Mouse (Mus musculus): ENCODE measurements around the gene Tnk1. TPM values are rescaled to one million over a fixed set of nuclear protein-coding genes. Genes with fewer than 3 reads are reported as not detected.

The Tnk1 gene
- polyA plus RNA-seq, 1 experiment from 2014 or later: 7.6 TPM

- Histone ChIP-seq H3K9me3 (ENCODE audit: low read length) (no peaks in the 10 kb centered on the region), H3K27ac (ENCODE audit: low read length) (no peak overlapping the region), H3K36me3 (ENCODE audit: insufficient read depth, low read length) (peaks cover 24% of the 10 kb centered on the region), H3K4me2 (replicated peaks; ENCODE audit: low read depth, low read length) (no peak overlapping the region), H3K4me1 (ENCODE audit: insufficient read depth, low read depth, low read length) (peaks cover 14% of the 10 kb centered on the region; the same call in 1 of the 2 replicates), H3K9ac (replicated peaks; ENCODE audit: low read depth) (no peak overlapping the region), H3K27me3 (replicated peaks; ENCODE audit: insufficient read depth, low read length) (no peaks in the 10 kb centered on the region), H3K4me3 (ENCODE audit: low read depth, low read length) (no peak overlapping the region)
- 59% methylated on average over 8 of the region's 8 CpGs for WGBS
- ATAC-seq: no peak
- no peak for DNase-seq (ENCODE audit: low spot score)
- no peak for TF ChIP-seq CTCF (IDR thresholded peaks at IDR 0.05)
- TF ChIP-seq EP300 (IDR thresholded peaks at IDR 0.05): no peak
Measured at GRCm38 (mm10) chr11:69850754-69851153, 7.8 kb downstream of the Tnk1 start.

GRCm38 (mm10) chr11:69849884-69850283, 8.6 kb downstream of the Tnk1 start:
- H3K27me3 ChIP-seq (replicated peaks; ENCODE audit: insufficient read depth, low read length): no peaks in the 10 kb centered on the region
- no peak overlapping the region for H3K4me2 ChIP-seq (replicated peaks; ENCODE audit: low read depth, low read length)
- TF ChIP-seq EP300 (IDR thresholded peaks at IDR 0.05): no peak
- no peak for TF ChIP-seq CTCF (IDR thresholded peaks at IDR 0.05)
- H3K4me3 ChIP-seq (ENCODE audit: low read depth, low read length): no peak overlapping the region
- DNase-seq (ENCODE audit: low spot score) (no peak), ATAC-seq (no peak)
- H3K4me1 ChIP-seq (ENCODE audit: insufficient read depth, low read depth, low read length): peaks cover 18% of the 10 kb centered on the region; the same call in 1 of the 2 replicates
- H3K36me3 ChIP-seq (ENCODE audit: insufficient read depth, low read length): peaks cover 24% of the 10 kb centered on the region
- no peaks in the 10 kb centered on the region for H3K9me3 ChIP-seq (ENCODE audit: low read length)
- H3K9ac ChIP-seq (replicated peaks; ENCODE audit: low read depth): no peak overlapping the region
- WGBS: 85% methylated on average over 15 of the region's 15 CpGs
- no peak overlapping the region for H3K27ac ChIP-seq (ENCODE audit: low read length)

GRCm38 (mm10) chr11:69849128-69849527, 9.4 kb downstream of the Tnk1 start:
- Histone ChIP-seq H3K27me3 (replicated peaks; ENCODE audit: insufficient read depth, low read length) (no peaks in the 10 kb centered on the region), H3K9ac (replicated peaks; ENCODE audit: low read depth) (no peak overlapping the region), H3K4me1 (ENCODE audit: insufficient read depth, low read depth, low read length) (peaks cover 18% of the 10 kb centered on the region; the same call in 1 of the 2 replicates), H3K4me3 (ENCODE audit: low read depth, low read length) (no peak overlapping the region), H3K27ac (ENCODE audit: low read length) (peak overlapping the region; percentile 26; the same call in 1 of the 2 replicates), H3K9me3 (ENCODE audit: low read length) (no peaks in the 10 kb centered on the region), H3K36me3 (ENCODE audit: insufficient read depth, low read length) (peaks cover 24% of the 10 kb centered on the region), H3K4me2 (replicated peaks; ENCODE audit: low read depth, low read length) (no peak overlapping the region)
- ATAC-seq (no peak), DNase-seq (ENCODE audit: low spot score) (no peak)
- 71% methylated on average over 9 of the region's 9 CpGs for WGBS
- TF ChIP-seq EP300 (IDR thresholded peaks at IDR 0.05) (no peak), CTCF (IDR thresholded peaks at IDR 0.05) (no peak)

- Histone ChIP-seq H3K9me3 (ENCODE audit: low read length) (no peaks in the 10 kb centered on the region), H3K36me3 (ENCODE audit: insufficient read depth, low read length) (peaks cover 24% of the 10 kb centered on the region), H3K4me3 (ENCODE audit: low read depth, low read length) (no peak overlapping the region), H3K27me3 (replicated peaks; ENCODE audit: insufficient read depth, low read length) (no peaks in the 10 kb centered on the region), H3K9ac (replicated peaks; ENCODE audit: low read depth) (no peak overlapping the region), H3K4me2 (replicated peaks; ENCODE audit: low read depth, low read length) (peak overlapping the region; percentile 81; the same call in 1 of the 2 replicates), H3K4me1 (ENCODE audit: insufficient read depth, low read depth, low read length) (peaks cover 16% of the 10 kb centered on the region; the same call in 1 of the 2 replicates), H3K27ac (ENCODE audit: low read length) (no peak overlapping the region)
- DNase-seq (ENCODE audit: low spot score): no peak
- ATAC-seq: no peak
- TF ChIP-seq CTCF (IDR thresholded peaks at IDR 0.05) (no peak), EP300 (IDR thresholded peaks at IDR 0.05) (no peak)
- 94% methylated on average over 6 of the region's 6 CpGs for WGBS
Measured at GRCm38 (mm10) chr11:69848021-69848420, 10.5 kb downstream of the Tnk1 start.

- Histone ChIP-seq H3K36me3 (ENCODE audit: insufficient read depth, low read length) (peaks cover 24% of the 10 kb centered on the region), H3K27me3 (replicated peaks; ENCODE audit: insufficient read depth, low read length) (no peaks in the 10 kb centered on the region), H3K4me1 (ENCODE audit: insufficient read depth, low read depth, low read length) (peaks cover 15% of the 10 kb centered on the region; the same call in 1 of the 2 replicates), H3K9ac (replicated peaks; ENCODE audit: low read depth) (peak overlapping the region; percentile 72), H3K4me2 (replicated peaks; ENCODE audit: low read depth, low read length) (peak overlapping the region; percentile 81), H3K4me3 (ENCODE audit: low read depth, low read length) (peak overlapping the region; percentile 82), H3K9me3 (ENCODE audit: low read length) (no peaks in the 10 kb centered on the region), H3K27ac (ENCODE audit: low read length) (peak overlapping the region; percentile 92)
- TF ChIP-seq CTCF (IDR thresholded peaks at IDR 0.05) (no peak), EP300 (IDR thresholded peaks at IDR 0.05) (no peak)
- WGBS: 8% methylated on average over 37 of the region's 37 CpGs
- ATAC-seq (peak; percentile 44), DNase-seq (ENCODE audit: low spot score) (peak; percentile 67)
Measured at GRCm38 (mm10) chr11:69846738-69847688, 11.5 kb downstream of the Tnk1 start.

- Histone ChIP-seq H3K27ac (ENCODE audit: low read length) (peak within 1 kb of the TSS; percentile 92), H3K4me3 (ENCODE audit: low read depth, low read length) (peak within 1 kb of the TSS; percentile 82), H3K27me3 (replicated peaks; ENCODE audit: insufficient read depth, low read length) (no peaks in the 10 kb centered on the region), H3K9ac (replicated peaks; ENCODE audit: low read depth) (peak within 1 kb of the TSS; percentile 72), H3K9me3 (ENCODE audit: low read length) (no peaks in the 10 kb centered on the region), H3K4me1 (ENCODE audit: insufficient read depth, low read depth, low read length) (peaks cover 15% of the 10 kb centered on the region; the same call in 1 of the 2 replicates), H3K4me2 (replicated peaks; ENCODE audit: low read depth, low read length) (peak within 1 kb of the TSS; percentile 81), H3K36me3 (ENCODE audit: insufficient read depth, low read length) (peaks cover 18% of the 10 kb centered on the region)
- 2% methylated on average over 24 of the region's 38 CpGs for WGBS
- peak; percentile 96 for DNase-seq (ENCODE audit: low spot score)
- ATAC-seq: peak; percentile 95
- TF ChIP-seq EP300 (IDR thresholded peaks at IDR 0.05): no peak
- TF ChIP-seq CTCF (IDR thresholded peaks at IDR 0.05): peak; percentile 22
Measured at GRCm38 (mm10) chr11:69846198-69846680, 12.3 kb downstream of the Tnk1 start, which contains the start of gene Plscr3. Gene Plscr3 (plus strand): TSS chr11:69846376.

Measured in lung, postnatal 0 days (tissue).